Mouse (Mus musculus) large intestine, adult 2 months (tissue): ENCODE data around the gene Sgcg. TPM values are rescaled to one million over a fixed set of nuclear protein-coding genes. Genes with fewer than 3 reads are reported as not detected.

Experiments used
- polyA plus RNA-seq: library from polyadenylated mRNA; depleted of rRNA; stranded (reverse); fragments of >200 nt; gene quantifications from 2 replicates; pipeline ENCODE4 v1.2.3, GENCODE M21; 2012; rRNA removed

Gene Sgcg
- polyA plus RNA-seq, 1 experiment: 0.27 TPM

Other genes starting within 250 kb of the Sgcg start
- gene Tnfrsf19, start 212.0 kb downstream of the Sgcg start, polyA plus RNA-seq: 5.8 and 8.3 TPM in 2 replicates
- 0.19 and 0.44 TPM in 2 replicates for gene Sacs, start 120.0 kb downstream of the Sgcg start, polyA plus RNA-seq
- gene Arl11, start 51.3 kb upstream of the Sgcg start, polyA plus RNA-seq: 1.8 and 3.0 TPM in 2 replicates
- gene Ebpl, start 101.9 kb upstream of the Sgcg start, polyA plus RNA-seq: 1.8 and 1.9 TPM in 2 replicates
- 5.4 and 7.3 TPM in 2 replicates for gene Kpna3, start 181.4 kb upstream of the Sgcg start, polyA plus RNA-seq